Mouse (Mus musculus): ENCODE results near the gene Pik3cd. TPM values are rescaled to one million over a fixed set of nuclear protein-coding genes. Genes with fewer than 3 reads are reported as not detected.
A peak's percentile ranks its signal among the peaks of the same experiment; 100 is the strongest.

The Pik3cd gene
- polyA plus RNA-seq, 1 experiment from 2014 or later, result 5.5 TPM

DNA sequence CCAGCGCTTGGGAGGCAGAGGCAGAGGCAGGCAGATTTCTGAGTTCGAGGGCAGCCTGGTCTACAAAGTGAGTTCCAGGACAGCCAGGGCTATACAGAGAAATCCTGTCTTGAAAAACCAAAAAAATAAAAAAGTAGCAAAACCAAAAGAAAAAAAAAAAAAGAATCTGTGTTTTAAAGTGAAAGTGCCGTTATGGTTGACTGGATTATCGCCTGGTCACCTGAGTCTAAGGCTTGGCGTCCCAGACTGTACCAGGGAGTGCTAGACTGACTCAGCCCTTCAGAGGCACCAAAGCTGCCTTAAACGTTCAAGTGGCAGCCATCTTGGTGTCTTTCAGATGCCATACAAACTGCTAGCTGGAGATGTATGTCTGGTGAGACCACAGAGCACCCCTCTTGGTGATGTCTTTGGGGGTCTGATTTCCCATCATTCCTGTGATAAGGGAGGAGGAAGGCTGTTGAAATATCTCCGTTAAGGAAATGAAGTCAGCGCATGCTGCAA, 66.4 kb downstream of the Pik3cd start:
- Histone ChIP-seq H3K27ac (ENCODE audit: low read depth) (no peak overlapping the region), H3K27me3 (ENCODE audit: insufficient read depth, low read length) (no peaks in the 10 kb centered on the region), H3K4me2 (no peak overlapping the region), H3K36me3 (ENCODE audit: insufficient read depth) (peaks cover 81% of the 10 kb centered on the region), H3K9me3 (ENCODE audit: low read depth, low read length) (no peaks in the 10 kb centered on the region), H3K9ac (no peak overlapping the region), H3K4me3 (ENCODE audit: low read depth, low read length) (no peak overlapping the region), H3K4me1 (ENCODE audit: insufficient read depth) (no peaks in the 10 kb centered on the region)
- DNase-seq (no peak), ATAC-seq (ENCODE audit: insufficient read depth) (no peak)
- 91% methylated on average over 8 of the region's 8 CpGs for WGBS
- no peak for TF ChIP-seq CTCF (IDR thresholded peaks at IDR 0.05; ENCODE audit: low read depth)

GRCm38 (mm10) chr4:149634966-149635365, 67.4 kb downstream of the Pik3cd start:
- no peaks in the 10 kb centered on the region for H3K27me3 ChIP-seq (ENCODE audit: insufficient read depth, low read length)
- no peak overlapping the region for H3K4me3 ChIP-seq (ENCODE audit: low read depth, low read length)
- no peaks in the 10 kb centered on the region for H3K9me3 ChIP-seq (ENCODE audit: low read depth, low read length)
- DNase-seq (no peak), ATAC-seq (ENCODE audit: insufficient read depth) (no peak)
- peaks cover 81% of the 10 kb centered on the region for H3K36me3 ChIP-seq (ENCODE audit: insufficient read depth)
- no peak overlapping the region for H3K9ac ChIP-seq
- no peak overlapping the region for H3K27ac ChIP-seq (ENCODE audit: low read depth)
- H3K4me2 ChIP-seq, result no peak overlapping the region
- 93% methylated on average over 11 of the region's 11 CpGs for WGBS
- no peaks in the 10 kb centered on the region for H3K4me1 ChIP-seq (ENCODE audit: insufficient read depth)
- TF ChIP-seq CTCF (IDR thresholded peaks at IDR 0.05; ENCODE audit: low read depth), result no peak

DNA sequence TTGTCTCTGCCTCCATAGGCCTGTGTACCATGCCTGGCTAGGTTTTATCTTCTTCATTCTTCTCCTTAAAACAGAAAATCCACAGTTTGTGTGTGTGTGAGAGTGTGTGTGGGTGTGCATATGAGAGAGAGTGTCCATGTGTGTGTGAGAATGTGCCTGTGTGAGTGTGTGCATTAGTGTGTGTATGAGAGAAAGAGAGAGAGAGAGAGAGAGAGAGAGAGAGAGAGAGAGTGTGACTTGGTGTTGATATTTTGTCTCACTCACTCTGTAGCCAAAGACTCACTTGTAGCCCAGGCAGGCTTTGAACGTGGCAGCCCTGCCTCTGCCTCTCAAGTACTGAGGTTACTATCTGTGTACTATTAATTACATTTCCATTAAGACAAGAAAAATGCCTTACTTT, 68.2 kb downstream of the Pik3cd start:
- DNase-seq (no peak), ATAC-seq (ENCODE audit: insufficient read depth) (no peak)
- Histone ChIP-seq H3K4me1 (ENCODE audit: insufficient read depth) (no peaks in the 10 kb centered on the region), H3K4me2 (no peak overlapping the region), H3K36me3 (ENCODE audit: insufficient read depth) (peaks cover 80% of the 10 kb centered on the region), H3K27me3 (ENCODE audit: insufficient read depth, low read length) (no peaks in the 10 kb centered on the region), H3K9me3 (ENCODE audit: low read depth, low read length) (no peaks in the 10 kb centered on the region), H3K9ac (no peak overlapping the region), H3K4me3 (ENCODE audit: low read depth, low read length) (no peak overlapping the region), H3K27ac (ENCODE audit: low read depth) (no peak overlapping the region)
- no peak for TF ChIP-seq CTCF (IDR thresholded peaks at IDR 0.05; ENCODE audit: low read depth)
- 96% methylated on average over 1 of the region's 1 CpGs for WGBS

DNA sequence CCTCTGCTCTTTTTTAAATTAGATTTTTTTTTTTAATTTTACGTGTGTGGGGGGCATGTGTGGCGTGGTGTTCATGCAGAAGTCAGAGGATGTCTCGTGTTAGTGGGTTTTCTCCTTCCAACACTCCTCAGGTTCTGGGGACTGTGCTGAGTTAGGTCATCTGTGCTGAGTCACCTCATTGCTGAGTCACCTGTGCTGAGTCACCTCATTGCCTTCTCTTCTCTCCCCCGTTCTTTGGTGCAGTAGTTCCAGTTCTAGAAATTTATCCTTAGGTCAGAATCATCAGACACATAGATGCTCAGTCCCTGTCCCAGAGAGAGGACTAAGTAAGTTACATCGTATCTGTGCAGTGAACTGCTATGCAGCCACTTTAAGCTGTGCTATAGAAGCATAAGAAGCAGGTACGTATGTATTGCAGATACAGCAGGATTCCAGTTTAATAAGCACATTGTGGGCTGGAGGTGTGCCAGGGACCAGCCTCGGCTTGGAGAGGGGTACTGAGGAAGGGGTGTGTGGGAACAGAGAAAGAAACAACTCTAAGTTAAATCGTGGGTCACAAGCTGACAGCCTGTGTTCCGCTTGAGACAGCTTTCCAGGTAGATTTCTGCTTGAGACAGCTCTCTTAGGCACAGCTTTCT, 69.6 kb downstream of the Pik3cd start:
- no peaks in the 10 kb centered on the region for H3K27me3 ChIP-seq (ENCODE audit: insufficient read depth, low read length)
- DNase-seq (no peak), ATAC-seq (ENCODE audit: insufficient read depth) (no peak)
- no peaks in the 10 kb centered on the region for H3K9me3 ChIP-seq (ENCODE audit: low read depth, low read length)
- no peak overlapping the region for H3K4me2 ChIP-seq
- H3K4me1 ChIP-seq (ENCODE audit: insufficient read depth), result no peaks in the 10 kb centered on the region
- TF ChIP-seq CTCF (IDR thresholded peaks at IDR 0.05; ENCODE audit: low read depth), result no peak
- peaks cover 69% of the 10 kb centered on the region for H3K36me3 ChIP-seq (ENCODE audit: insufficient read depth)
- H3K4me3 ChIP-seq (ENCODE audit: low read depth, low read length), result no peak overlapping the region
- 87% methylated on average over 9 of the region's 9 CpGs for WGBS
- 0 out of 2 replicates have a peak overlapping the region, but pooled peaks have one; percentile 15 for H3K27ac ChIP-seq (ENCODE audit: low read depth)
- H3K9ac ChIP-seq, result no peak overlapping the region

DNA sequence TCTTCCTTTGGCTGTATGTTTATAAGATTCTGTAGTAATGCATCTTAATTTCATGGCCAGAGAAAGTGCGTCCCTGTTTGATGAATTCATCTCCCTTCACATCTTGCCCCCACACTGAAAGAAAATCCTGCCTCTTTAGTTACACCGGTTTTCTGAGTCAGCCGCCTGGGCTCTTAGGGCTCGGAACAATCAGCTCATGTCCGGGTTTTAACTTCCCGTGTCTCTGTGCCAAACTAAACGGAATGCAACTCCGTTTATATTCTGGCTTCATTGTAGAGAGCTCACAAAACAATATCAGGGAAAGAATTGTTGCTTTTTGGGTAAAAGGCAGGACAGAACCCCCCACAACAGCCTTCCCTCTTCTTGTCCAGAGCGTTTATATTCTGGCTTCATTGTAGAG, 73.6 kb downstream of the Pik3cd start:
- no peak overlapping the region for H3K4me3 ChIP-seq (ENCODE audit: low read depth, low read length)
- peaks cover 41% of the 10 kb centered on the region for H3K36me3 ChIP-seq (ENCODE audit: insufficient read depth)
- H3K27ac ChIP-seq (ENCODE audit: low read depth), result no peak overlapping the region
- H3K9me3 ChIP-seq (ENCODE audit: low read depth, low read length), result no peaks in the 10 kb centered on the region
- no peak for TF ChIP-seq CTCF (IDR thresholded peaks at IDR 0.05; ENCODE audit: low read depth)
- H3K9ac ChIP-seq, result no peak overlapping the region
- no peak for ATAC-seq (ENCODE audit: insufficient read depth)
- H3K27me3 ChIP-seq (ENCODE audit: insufficient read depth, low read length), result no peaks in the 10 kb centered on the region
- WGBS, result 68% methylated on average over 9 of the region's 9 CpGs
- H3K4me2 ChIP-seq, result no peak overlapping the region
- no peaks in the 10 kb centered on the region for H3K4me1 ChIP-seq (ENCODE audit: insufficient read depth)
- DNase-seq, result peak; percentile 32

DNA sequence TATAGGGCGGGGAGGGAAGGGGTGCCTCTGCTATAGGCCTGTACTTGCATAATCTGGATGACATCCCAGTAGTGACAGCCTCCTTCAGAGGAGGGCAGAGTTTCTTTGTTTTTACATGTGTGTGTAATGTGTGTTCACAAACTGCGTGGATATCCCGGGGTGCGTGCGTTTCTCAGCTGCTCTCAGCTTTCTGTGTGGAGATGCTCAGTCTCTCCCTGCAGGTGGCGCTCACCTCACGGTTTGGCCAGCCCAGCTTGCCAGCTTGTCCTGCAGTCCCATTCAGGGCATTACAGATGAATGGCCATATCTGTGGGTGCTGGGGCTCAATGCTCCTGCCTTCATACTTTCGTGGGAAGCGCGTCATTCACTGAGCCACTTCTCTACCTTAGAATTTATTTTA, 74.0 kb downstream of the Pik3cd start:
- no peaks in the 10 kb centered on the region for H3K4me1 ChIP-seq (ENCODE audit: insufficient read depth)
- H3K27ac ChIP-seq (ENCODE audit: low read depth), result no peak overlapping the region
- H3K36me3 ChIP-seq (ENCODE audit: insufficient read depth), result peaks cover 36% of the 10 kb centered on the region
- no peaks in the 10 kb centered on the region for H3K9me3 ChIP-seq (ENCODE audit: low read depth, low read length)
- no peak overlapping the region for H3K4me2 ChIP-seq
- DNase-seq (peak; percentile 63), ATAC-seq (ENCODE audit: insufficient read depth) (0 out of 2 replicates have a peak, but pooled peaks have one; percentile 38)
- H3K4me3 ChIP-seq (ENCODE audit: low read depth, low read length), result no peak overlapping the region
- peak; percentile 67 for TF ChIP-seq CTCF (IDR thresholded peaks at IDR 0.05; ENCODE audit: low read depth)
- no peak overlapping the region for H3K9ac ChIP-seq
- WGBS, result 73% methylated on average over 10 of the region's 10 CpGs
- H3K27me3 ChIP-seq (ENCODE audit: insufficient read depth, low read length), result no peaks in the 10 kb centered on the region

- Histone ChIP-seq H3K9ac (no peak overlapping the region), H3K4me2 (no peak overlapping the region), H3K36me3 (ENCODE audit: insufficient read depth) (peaks cover 23% of the 10 kb centered on the region), H3K27ac (ENCODE audit: low read depth) (no peak overlapping the region), H3K4me1 (ENCODE audit: insufficient read depth) (no peaks in the 10 kb centered on the region), H3K27me3 (ENCODE audit: insufficient read depth, low read length) (no peaks in the 10 kb centered on the region), H3K9me3 (ENCODE audit: low read depth, low read length) (no peaks in the 10 kb centered on the region), H3K4me3 (ENCODE audit: low read depth, low read length) (no peak overlapping the region)
- 82% methylated on average over 17 of the region's 17 CpGs for WGBS
- ATAC-seq (ENCODE audit: insufficient read depth) (no peak), DNase-seq (no peak)
- TF ChIP-seq CTCF (IDR thresholded peaks at IDR 0.05; ENCODE audit: low read depth), result no peak
Observed at GRCm38 (mm10) chr4:149626809-149627208, 75.6 kb downstream of the Pik3cd start.

Measured in lung, embryonic 14.5 days (tissue).